Mouse (Mus musculus): ENCODE measurements around the gene Iqcf1. TPM values are rescaled to one million over a fixed set of nuclear protein-coding genes. Genes with fewer than 3 reads are reported as not detected.

Iqcf1 gene
- polyA plus RNA-seq, 1 experiment from 2014 or later, result not detected

DNA sequence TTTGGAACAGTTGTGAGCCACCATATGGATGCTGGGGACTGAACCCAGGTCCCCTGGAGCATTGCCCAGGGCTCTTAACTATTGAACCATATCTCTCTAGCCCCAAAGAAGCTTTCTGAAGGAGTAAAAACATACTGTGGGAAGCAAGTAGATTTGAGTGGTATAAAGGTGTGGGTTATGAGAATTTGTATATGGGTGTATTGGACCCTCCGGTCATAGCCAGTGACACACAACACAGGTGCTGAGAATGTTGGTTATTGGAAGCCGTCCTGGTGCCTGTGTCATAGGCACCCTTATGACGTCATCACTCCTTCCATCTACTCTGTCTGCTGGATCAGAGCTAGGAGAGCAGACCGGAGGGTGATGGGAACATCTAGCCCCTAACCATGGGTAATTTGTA lies 14.5 kb downstream of the Iqcf1 start, which contains the start of gene Iqcf5:
TSS of gene Iqcf5 (plus strand) at position 301 of the 400 bp plus-strand sequence.
- Histone ChIP-seq H3K27ac (replicated peaks; ENCODE audit: low read depth, low read length) (no peak within 1 kb of the TSS), H3K4me2 (ENCODE audit: low read length) (no peak within 1 kb of the TSS), H3K4me3 (replicated peaks; ENCODE audit: low read depth, low read length) (no peak within 1 kb of the TSS), H3K9me3 (ENCODE audit: control insufficient read depth, low read length) (no peaks in the 10 kb centered on the region), H3K36me3 (ENCODE audit: control insufficient read depth, insufficient read depth, low read length) (no peaks in the 10 kb centered on the region), H3K9ac (replicated peaks; ENCODE audit: low read length) (no peak within 1 kb of the TSS), H3K4me1 (ENCODE audit: control insufficient read depth, insufficient read depth, low read length) (no peaks in the 10 kb centered on the region), H3K27me3 (ENCODE audit: control insufficient read depth, insufficient read depth, low read length) (no peaks in the 10 kb centered on the region)
- WGBS, result 91% methylated on average over 4 of the region's 4 CpGs
- DNase-seq (no peak), ATAC-seq (ENCODE audit: low FRiP score, low TSS enrichment) (no peak)

DNA sequence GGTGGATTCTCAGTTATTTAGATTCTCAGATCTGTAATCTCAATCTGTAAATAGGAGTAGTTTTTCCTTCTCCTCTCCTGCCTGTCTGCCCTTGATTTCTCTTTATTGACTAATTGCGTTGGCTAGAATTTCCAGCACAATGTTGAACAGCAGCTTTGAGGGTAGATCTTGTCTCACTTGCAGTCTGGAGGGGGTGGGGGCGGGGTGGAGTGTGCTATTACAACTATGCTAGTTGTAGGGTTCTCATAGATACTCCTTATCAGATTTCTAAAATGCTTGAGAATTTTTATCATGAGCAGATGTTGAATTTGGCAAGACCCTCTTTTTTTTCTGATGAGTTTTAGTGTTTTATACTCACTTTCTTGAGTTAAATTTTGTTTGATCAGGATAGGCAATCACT lies 19.7 kb downstream of the Iqcf1 start:
- Histone ChIP-seq H3K27ac (replicated peaks; ENCODE audit: low read depth, low read length) (no peak overlapping the region), H3K4me2 (ENCODE audit: low read length) (no peak overlapping the region), H3K4me1 (ENCODE audit: control insufficient read depth, insufficient read depth, low read length) (no peaks in the 10 kb centered on the region), H3K9me3 (ENCODE audit: control insufficient read depth, low read length) (no peaks in the 10 kb centered on the region), H3K27me3 (ENCODE audit: control insufficient read depth, insufficient read depth, low read length) (no peaks in the 10 kb centered on the region), H3K36me3 (ENCODE audit: control insufficient read depth, insufficient read depth, low read length) (no peaks in the 10 kb centered on the region), H3K9ac (replicated peaks; ENCODE audit: low read length) (no peak overlapping the region), H3K4me3 (replicated peaks; ENCODE audit: low read depth, low read length) (no peak overlapping the region)
- DNase-seq, result no peak
- WGBS, result 75% methylated on average over 2 of the region's 2 CpGs
- no peak for ATAC-seq (ENCODE audit: low FRiP score, low TSS enrichment)

DNA sequence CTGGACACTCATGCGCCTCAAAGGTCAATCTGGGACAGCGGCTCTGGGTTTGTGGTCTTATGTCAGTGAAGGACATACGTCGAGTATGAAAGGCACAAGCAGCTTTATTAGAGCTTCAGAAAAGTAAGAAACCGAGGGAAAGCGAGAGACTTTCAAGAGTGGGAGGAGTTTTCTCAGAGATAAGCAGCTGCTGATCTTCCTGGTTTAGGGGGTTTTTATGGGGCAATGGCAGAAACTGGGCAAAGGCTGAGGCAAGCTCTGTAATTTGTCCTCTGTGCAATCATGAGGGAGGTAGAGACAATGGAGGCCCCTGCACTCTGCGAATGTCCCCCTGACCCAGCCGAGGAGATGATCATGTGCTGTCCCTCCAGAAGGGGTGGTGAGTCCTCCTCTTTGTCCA lies 20.1 kb downstream of the Iqcf1 start:
- whole genome bisulfite sequencing, result 83% methylated on average over 8 of the region's 8 CpGs
- Histone ChIP-seq H3K36me3 (ENCODE audit: control insufficient read depth, insufficient read depth, low read length) (no peaks in the 10 kb centered on the region), H3K4me1 (ENCODE audit: control insufficient read depth, insufficient read depth, low read length) (no peaks in the 10 kb centered on the region), H3K27me3 (ENCODE audit: control insufficient read depth, insufficient read depth, low read length) (no peaks in the 10 kb centered on the region), H3K27ac (replicated peaks; ENCODE audit: low read depth, low read length) (no peak overlapping the region), H3K4me2 (ENCODE audit: low read length) (no peak overlapping the region), H3K9me3 (ENCODE audit: control insufficient read depth, low read length) (no peaks in the 10 kb centered on the region), H3K4me3 (replicated peaks; ENCODE audit: low read depth, low read length) (no peak overlapping the region), H3K9ac (replicated peaks; ENCODE audit: low read length) (no peak overlapping the region)
- DNase-seq (no peak), ATAC-seq (ENCODE audit: low FRiP score, low TSS enrichment) (no peak)

DNA sequence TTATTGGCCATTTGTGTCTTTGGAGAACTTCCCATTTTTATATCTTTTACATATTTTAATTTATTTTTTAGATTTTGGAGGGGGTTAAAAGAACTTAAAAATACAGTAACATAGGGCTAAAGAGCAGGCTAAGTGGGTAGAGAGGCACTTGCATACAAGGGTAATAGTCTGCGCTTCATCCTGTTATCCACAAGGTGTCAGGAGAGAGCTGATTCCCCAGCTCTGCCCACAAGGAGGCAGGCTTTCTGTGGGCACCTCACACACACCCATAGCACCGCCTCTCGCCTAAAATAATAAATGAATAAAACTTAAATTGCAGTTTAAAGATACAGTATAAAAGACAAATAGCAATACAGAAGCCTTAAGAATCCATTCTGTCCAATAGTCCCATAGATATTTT lies 32.1 kb downstream of the Iqcf1 start:
- H3K36me3 ChIP-seq (ENCODE audit: control insufficient read depth, insufficient read depth, low read length), result no peaks in the 10 kb centered on the region
- H3K27me3 ChIP-seq (ENCODE audit: control insufficient read depth, insufficient read depth, low read length), result no peaks in the 10 kb centered on the region
- H3K9ac ChIP-seq (replicated peaks; ENCODE audit: low read length), result no peak overlapping the region
- no peaks in the 10 kb centered on the region for H3K4me1 ChIP-seq (ENCODE audit: control insufficient read depth, insufficient read depth, low read length)
- WGBS, result 27% methylated on average over 3 of the region's 3 CpGs
- H3K9me3 ChIP-seq (ENCODE audit: control insufficient read depth, low read length), result no peaks in the 10 kb centered on the region
- H3K4me2 ChIP-seq (ENCODE audit: low read length), result no peak overlapping the region
- ATAC-seq (ENCODE audit: low FRiP score, low TSS enrichment) (no peak), DNase-seq (peak; percentile 69)
- H3K27ac ChIP-seq (replicated peaks; ENCODE audit: low read depth, low read length), result no peak overlapping the region
- no peak overlapping the region for H3K4me3 ChIP-seq (replicated peaks; ENCODE audit: low read depth, low read length)

DNA sequence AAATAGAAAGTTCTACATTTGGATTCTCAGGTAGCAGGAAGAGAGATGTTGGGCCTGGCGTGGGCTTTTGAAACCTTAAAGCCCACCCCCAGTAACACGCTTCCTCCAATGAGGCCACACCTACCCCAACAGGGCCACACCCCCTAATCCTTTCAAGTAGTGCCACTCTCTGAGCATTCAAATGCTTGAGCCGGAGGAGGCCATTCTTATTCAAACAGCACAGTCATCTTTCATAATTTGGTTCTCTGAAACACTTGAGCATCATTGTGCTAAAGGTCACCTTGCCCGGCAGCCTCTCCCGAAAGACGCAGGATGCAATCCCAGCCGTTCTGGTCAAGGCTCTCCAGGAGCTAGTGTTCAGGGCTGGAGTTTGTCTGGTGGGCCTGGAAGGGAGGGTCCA lies 34.5 kb downstream of the Iqcf1 start:
- Histone ChIP-seq H3K27ac (replicated peaks; ENCODE audit: low read depth, low read length) (no peak overlapping the region), H3K9ac (replicated peaks; ENCODE audit: low read length) (no peak overlapping the region), H3K4me3 (replicated peaks; ENCODE audit: low read depth, low read length) (no peak overlapping the region), H3K36me3 (ENCODE audit: control insufficient read depth, insufficient read depth, low read length) (no peaks in the 10 kb centered on the region), H3K27me3 (ENCODE audit: control insufficient read depth, insufficient read depth, low read length) (no peaks in the 10 kb centered on the region), H3K9me3 (ENCODE audit: control insufficient read depth, low read length) (no peaks in the 10 kb centered on the region), H3K4me1 (ENCODE audit: control insufficient read depth, insufficient read depth, low read length) (no peaks in the 10 kb centered on the region), H3K4me2 (ENCODE audit: low read length) (no peak overlapping the region)
- ATAC-seq (ENCODE audit: low FRiP score, low TSS enrichment) (no peak), DNase-seq (no peak)
- 88% methylated on average over 7 of the region's 7 CpGs for WGBS

DNA sequence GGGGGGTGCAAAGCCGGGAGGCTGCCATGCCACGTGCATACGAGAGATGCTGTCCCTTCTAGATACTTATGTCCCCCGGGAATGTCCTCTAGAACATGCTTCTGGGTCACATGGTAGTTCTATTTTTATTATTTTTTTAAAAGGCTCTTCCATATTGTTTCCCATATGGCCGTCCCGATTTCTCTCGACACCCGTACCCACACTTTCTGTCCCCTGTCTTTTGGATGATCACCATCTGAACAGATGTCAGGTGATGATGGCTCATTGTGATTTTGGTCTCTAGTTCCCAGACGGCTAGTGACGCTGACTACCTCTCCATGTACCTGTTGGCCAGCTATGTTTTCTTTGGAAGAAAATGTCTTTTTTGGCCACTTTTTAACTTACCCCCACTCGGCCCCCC lies 35.2 kb downstream of the Iqcf1 start:
- Histone ChIP-seq H3K36me3 (ENCODE audit: control insufficient read depth, insufficient read depth, low read length) (no peaks in the 10 kb centered on the region), H3K4me1 (ENCODE audit: control insufficient read depth, insufficient read depth, low read length) (no peaks in the 10 kb centered on the region), H3K27ac (replicated peaks; ENCODE audit: low read depth, low read length) (no peak overlapping the region), H3K27me3 (ENCODE audit: control insufficient read depth, insufficient read depth, low read length) (no peaks in the 10 kb centered on the region), H3K9me3 (ENCODE audit: control insufficient read depth, low read length) (no peaks in the 10 kb centered on the region), H3K4me2 (ENCODE audit: low read length) (no peak overlapping the region), H3K9ac (replicated peaks; ENCODE audit: low read length) (no peak overlapping the region), H3K4me3 (replicated peaks; ENCODE audit: low read depth, low read length) (no peak overlapping the region)
- ATAC-seq (ENCODE audit: low FRiP score, low TSS enrichment), result no peak
- no peak for DNase-seq
- 91% methylated on average over 11 of the region's 11 CpGs for WGBS

Other genes starting within 250 kb of the Iqcf1 start
- gene Poc1a, start 218.9 kb upstream of the Iqcf1 start, polyA plus RNA-seq (2014; fragmentation: Nextera tagmentation; extraction: Ambion mirVana), result 7.1 and 8.4 TPM in 2 replicates
- 16.2 and 19.9 TPM in 2 replicates for gene Dusp7, start 131.3 kb upstream of the Iqcf1 start, polyA plus RNA-seq (2014; fragmentation: Nextera tagmentation; extraction: Ambion mirVana)
- 708 and 777 TPM in 2 replicates for gene Rpl29, start 70.5 kb upstream of the Iqcf1 start, polyA plus RNA-seq (2014; fragmentation: Nextera tagmentation; extraction: Ambion mirVana)
- gene Acy1, start 61.6 kb upstream of the Iqcf1 start, polyA plus RNA-seq (2014; fragmentation: Nextera tagmentation; extraction: Ambion mirVana), result 19.1 and 21.6 TPM in 2 replicates
- gene Abhd14b, start 52.5 kb upstream of the Iqcf1 start, polyA plus RNA-seq (2014; fragmentation: Nextera tagmentation; extraction: Ambion mirVana), result 6.0 and 6.8 TPM in 2 replicates
- gene Abhd14a, start 52.3 kb upstream of the Iqcf1 start, polyA plus RNA-seq (2014; fragmentation: Nextera tagmentation; extraction: Ambion mirVana), result 51.2 and 68.8 TPM in 2 replicates
- gene Pcbp4, start 46.7 kb upstream of the Iqcf1 start, polyA plus RNA-seq (2014; fragmentation: Nextera tagmentation; extraction: Ambion mirVana), result 219 and 247 TPM in 2 replicates
- gene Gpr62, start 34.0 kb upstream of the Iqcf1 start, polyA plus RNA-seq (2014; fragmentation: Nextera tagmentation; extraction: Ambion mirVana), result 0.93 and 1.00 TPM in 2 replicates
- 41.0 and 41.2 TPM in 2 replicates for gene Rrp9, start 24.0 kb upstream of the Iqcf1 start, polyA plus RNA-seq (2014; fragmentation: Nextera tagmentation; extraction: Ambion mirVana)
- gene Parp3, start 23.0 kb upstream of the Iqcf1 start, polyA plus RNA-seq (2014; fragmentation: Nextera tagmentation; extraction: Ambion mirVana), result 0.28 and 0.76 TPM in 2 replicates
- gene Iqcf5, start 14.6 kb downstream of the Iqcf1 start, polyA plus RNA-seq (2014; fragmentation: Nextera tagmentation; extraction: Ambion mirVana), result not detected in 2 replicates
- not detected in 2 replicates for gene Iqcf3, start 61.7 kb downstream of the Iqcf1 start, polyA plus RNA-seq (2014; fragmentation: Nextera tagmentation; extraction: Ambion mirVana)
- not detected in 2 replicates for gene Iqcf4, start 71.0 kb downstream of the Iqcf1 start, polyA plus RNA-seq (2014; fragmentation: Nextera tagmentation; extraction: Ambion mirVana)
- not detected in 2 replicates for gene Iqcf6, start 126.6 kb downstream of the Iqcf1 start, polyA plus RNA-seq (2014; fragmentation: Nextera tagmentation; extraction: Ambion mirVana)
- gene Grm2, start 156.1 kb downstream of the Iqcf1 start, polyA plus RNA-seq (2014; fragmentation: Nextera tagmentation; extraction: Ambion mirVana), result 11.7 and 13.9 TPM in 2 replicates
- gene Tex264, start 186.0 kb downstream of the Iqcf1 start, polyA plus RNA-seq (2014; fragmentation: Nextera tagmentation; extraction: Ambion mirVana), result 48.3 and 53.6 TPM in 2 replicates